Mouse (Mus musculus): ENCODE data around the gene Wdr1. TPM values are rescaled to one million over a fixed set of nuclear protein-coding genes. Genes with fewer than 3 reads are reported as not detected.

Wdr1 gene
- polyA plus RNA-seq, 1 experiment from 2014 or later, result 221 TPM

- Histone ChIP-seq H3K36me3 (ENCODE audit: control insufficient read depth, insufficient read depth, low read length) (no peaks in the 10 kb centered on the region), H3K27me3 (ENCODE audit: control insufficient read depth, insufficient read depth, low read depth, low read length) (no peaks in the 10 kb centered on the region), H3K9ac (ENCODE audit: low read depth, low read length) (no peak overlapping the region), H3K9me3 (replicated peaks; ENCODE audit: control insufficient read depth, low read length, poor library complexity, severe bottlenecking) (no peaks in the 10 kb centered on the region), H3K4me3 (ENCODE audit: low read depth, low read length) (no peak overlapping the region), H3K27ac (ENCODE audit: low read length) (no peak overlapping the region), H3K4me1 (ENCODE audit: control insufficient read depth, insufficient read depth, low read length) (no peaks in the 10 kb centered on the region), H3K4me2 (ENCODE audit: low read length) (no peak overlapping the region)
- WGBS, result 88% methylated on average over 4 of the region's 4 CpGs
- ATAC-seq, result no peak
Observed at GRCm38 (mm10) chr5:38509568-38509967, 53.5 kb downstream of the Wdr1 start.

- Histone ChIP-seq H3K27ac (ENCODE audit: low read length) (no peak overlapping the region), H3K4me3 (ENCODE audit: low read depth, low read length) (no peak overlapping the region), H3K4me2 (ENCODE audit: low read length) (no peak overlapping the region), H3K9ac (ENCODE audit: low read depth, low read length) (no peak overlapping the region), H3K9me3 (replicated peaks; ENCODE audit: control insufficient read depth, low read length, poor library complexity, severe bottlenecking) (no peaks in the 10 kb centered on the region), H3K27me3 (ENCODE audit: control insufficient read depth, insufficient read depth, low read depth, low read length) (no peaks in the 10 kb centered on the region), H3K36me3 (ENCODE audit: control insufficient read depth, insufficient read depth, low read length) (no peaks in the 10 kb centered on the region), H3K4me1 (ENCODE audit: control insufficient read depth, insufficient read depth, low read length) (no peaks in the 10 kb centered on the region)
- no peak for ATAC-seq
- WGBS, result 86% methylated on average over 3 of the region's 3 CpGs
Observed at GRCm38 (mm10) chr5:38505435-38505765, 57.6 kb downstream of the Wdr1 start.

DNA sequence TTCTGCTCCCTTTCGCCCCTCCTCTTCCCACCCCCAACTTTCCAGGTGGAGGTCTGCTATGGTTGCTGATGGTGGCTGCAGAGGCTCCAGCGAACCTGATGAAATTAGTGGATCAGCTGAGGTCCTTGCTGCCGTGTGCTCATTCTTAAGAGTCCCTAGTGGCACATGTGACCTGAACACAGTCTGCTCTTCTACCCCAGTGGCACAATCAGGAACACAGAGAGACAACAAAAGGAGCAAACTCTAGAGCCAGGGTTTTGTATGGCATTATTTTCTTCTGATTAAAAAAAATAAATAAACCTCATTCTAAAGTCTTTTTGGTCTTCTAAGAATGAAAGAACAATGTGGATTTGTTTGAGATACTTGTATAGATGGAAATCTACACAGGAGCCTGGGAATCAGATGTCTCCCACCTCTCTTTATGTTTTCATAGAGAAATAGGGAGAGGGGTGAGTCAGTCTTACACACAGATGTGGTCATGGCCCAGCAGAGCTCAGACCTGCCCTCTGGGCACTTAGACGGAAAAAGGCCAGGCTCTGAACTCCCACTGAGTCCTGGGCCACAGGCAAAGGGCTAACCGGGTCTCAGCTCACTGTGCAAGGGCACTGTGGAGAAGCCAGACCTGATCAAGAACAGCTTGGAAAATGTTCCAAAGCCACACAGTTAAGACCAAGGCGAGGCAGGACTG lies 58.1 kb downstream of the Wdr1 start:
- no peak overlapping the region for H3K9ac ChIP-seq (ENCODE audit: low read depth, low read length)
- H3K4me3 ChIP-seq (ENCODE audit: low read depth, low read length), result no peak overlapping the region

DNA sequence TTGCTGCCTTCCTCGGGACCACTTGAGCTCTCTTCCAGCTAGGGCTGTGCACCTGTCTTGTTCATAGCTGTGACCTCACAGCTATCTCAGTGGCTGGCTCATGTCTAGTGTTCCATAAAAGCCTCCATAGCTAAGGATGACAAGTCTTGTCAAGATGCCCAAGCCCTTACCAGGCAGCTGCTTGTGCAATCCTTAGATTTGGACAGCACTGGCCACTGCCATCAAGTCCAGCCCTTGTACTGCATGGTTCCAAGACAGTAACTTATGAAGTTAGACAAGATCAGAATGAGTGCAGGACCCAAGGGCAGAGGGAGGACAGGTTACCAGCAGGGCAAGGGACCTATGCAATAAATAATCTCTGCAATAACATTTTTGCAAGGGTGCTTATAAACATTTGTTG lies 58.9 kb downstream of the Wdr1 start:
- no peak overlapping the region for H3K4me2 ChIP-seq (ENCODE audit: low read length)
- H3K27me3 ChIP-seq (ENCODE audit: control insufficient read depth, insufficient read depth, low read depth, low read length), result no peaks in the 10 kb centered on the region
- ATAC-seq, result no peak
- no peaks in the 10 kb centered on the region for H3K4me1 ChIP-seq (ENCODE audit: control insufficient read depth, insufficient read depth, low read length)
- no peak overlapping the region for H3K4me3 ChIP-seq (ENCODE audit: low read depth, low read length)
- no peak overlapping the region for H3K27ac ChIP-seq (ENCODE audit: low read length)
- no peaks in the 10 kb centered on the region for H3K9me3 ChIP-seq (replicated peaks; ENCODE audit: control insufficient read depth, low read length, poor library complexity, severe bottlenecking)
- 91% methylated on average over 1 of the region's 1 CpGs for WGBS
- H3K9ac ChIP-seq (ENCODE audit: low read depth, low read length), result no peak overlapping the region
- H3K36me3 ChIP-seq (ENCODE audit: control insufficient read depth, insufficient read depth, low read length), result no peaks in the 10 kb centered on the region

More for the DNA sequence above, 58.1 kb downstream of the Wdr1 start:
- 64% methylated on average over 6 of the region's 6 CpGs for WGBS
- no peak overlapping the region for H3K27ac ChIP-seq (ENCODE audit: low read length)
- no peaks in the 10 kb centered on the region for H3K36me3 ChIP-seq (ENCODE audit: control insufficient read depth, insufficient read depth, low read length)
- H3K4me1 ChIP-seq (ENCODE audit: control insufficient read depth, insufficient read depth, low read length), result no peaks in the 10 kb centered on the region
- no peaks in the 10 kb centered on the region for H3K27me3 ChIP-seq (ENCODE audit: control insufficient read depth, insufficient read depth, low read depth, low read length)
- H3K4me2 ChIP-seq (ENCODE audit: low read length), result no peak overlapping the region
- no peaks in the 10 kb centered on the region for H3K9me3 ChIP-seq (replicated peaks; ENCODE audit: control insufficient read depth, low read length, poor library complexity, severe bottlenecking)
- no peak for ATAC-seq

GRCm38 (mm10) chr5:38502992-38503391 lies 60.0 kb downstream of the Wdr1 start, which contains the start of gene Slc2a9:
Slc2a9 (minus strand) TSS chr5:38503143.
- ATAC-seq, result no peak
- Histone ChIP-seq H3K4me1 (ENCODE audit: control insufficient read depth, insufficient read depth, low read length) (no peaks in the 10 kb centered on the region), H3K9ac (ENCODE audit: low read depth, low read length) (no peak within 1 kb of the TSS), H3K9me3 (replicated peaks; ENCODE audit: control insufficient read depth, low read length, poor library complexity, severe bottlenecking) (no peaks in the 10 kb centered on the region), H3K27ac (ENCODE audit: low read length) (no peak within 1 kb of the TSS), H3K4me3 (ENCODE audit: low read depth, low read length) (no peak within 1 kb of the TSS), H3K27me3 (ENCODE audit: control insufficient read depth, insufficient read depth, low read depth, low read length) (no peaks in the 10 kb centered on the region), H3K4me2 (ENCODE audit: low read length) (no peak within 1 kb of the TSS), H3K36me3 (ENCODE audit: control insufficient read depth, insufficient read depth, low read length) (no peaks in the 10 kb centered on the region)
- 93% methylated on average over 4 of the region's 4 CpGs for WGBS

GRCm38 (mm10) chr5:38500043-38500442 lies 63.0 kb downstream of the Wdr1 start:
- WGBS, result 90% methylated on average over 8 of the region's 8 CpGs
- H3K9ac ChIP-seq (ENCODE audit: low read depth, low read length), result no peak overlapping the region
- H3K9me3 ChIP-seq (replicated peaks; ENCODE audit: control insufficient read depth, low read length, poor library complexity, severe bottlenecking), result no peaks in the 10 kb centered on the region
- H3K27me3 ChIP-seq (ENCODE audit: control insufficient read depth, insufficient read depth, low read depth, low read length), result no peaks in the 10 kb centered on the region
- ATAC-seq, result no peak
- no peak overlapping the region for H3K27ac ChIP-seq (ENCODE audit: low read length)
- no peak overlapping the region for H3K4me2 ChIP-seq (ENCODE audit: low read length)
- no peak overlapping the region for H3K4me3 ChIP-seq (ENCODE audit: low read depth, low read length)
- no peaks in the 10 kb centered on the region for H3K36me3 ChIP-seq (ENCODE audit: control insufficient read depth, insufficient read depth, low read length)
- no peaks in the 10 kb centered on the region for H3K4me1 ChIP-seq (ENCODE audit: control insufficient read depth, insufficient read depth, low read length)

- no peak overlapping the region for H3K4me2 ChIP-seq (ENCODE audit: low read length)
- no peak overlapping the region for H3K9ac ChIP-seq (ENCODE audit: low read depth, low read length)
- H3K27me3 ChIP-seq (ENCODE audit: control insufficient read depth, insufficient read depth, low read depth, low read length), result no peaks in the 10 kb centered on the region
- no peak overlapping the region for H3K4me3 ChIP-seq (ENCODE audit: low read depth, low read length)
- H3K9me3 ChIP-seq (replicated peaks; ENCODE audit: control insufficient read depth, low read length, poor library complexity, severe bottlenecking), result no peaks in the 10 kb centered on the region
- peak; percentile 88 for ATAC-seq
- WGBS, result 77% methylated on average over 7 of the region's 7 CpGs
- no peaks in the 10 kb centered on the region for H3K4me1 ChIP-seq (ENCODE audit: control insufficient read depth, insufficient read depth, low read length)
- H3K36me3 ChIP-seq (ENCODE audit: control insufficient read depth, insufficient read depth, low read length), result no peaks in the 10 kb centered on the region
- no peak overlapping the region for H3K27ac ChIP-seq (ENCODE audit: low read length)
Observed at GRCm38 (mm10) chr5:38499316-38499811, 63.7 kb downstream of the Wdr1 start.

GRCm38 (mm10) chr5:38498479-38498878 lies 64.5 kb downstream of the Wdr1 start:
- H3K27me3 ChIP-seq (ENCODE audit: control insufficient read depth, insufficient read depth, low read depth, low read length), result no peaks in the 10 kb centered on the region
- H3K4me3 ChIP-seq (ENCODE audit: low read depth, low read length), result no peak overlapping the region
- no peak overlapping the region for H3K4me2 ChIP-seq (ENCODE audit: low read length)
- ATAC-seq, result no peak
- H3K36me3 ChIP-seq (ENCODE audit: control insufficient read depth, insufficient read depth, low read length), result no peaks in the 10 kb centered on the region
- no peak overlapping the region for H3K27ac ChIP-seq (ENCODE audit: low read length)
- no peak overlapping the region for H3K9ac ChIP-seq (ENCODE audit: low read depth, low read length)
- no peaks in the 10 kb centered on the region for H3K4me1 ChIP-seq (ENCODE audit: control insufficient read depth, insufficient read depth, low read length)
- no peaks in the 10 kb centered on the region for H3K9me3 ChIP-seq (replicated peaks; ENCODE audit: control insufficient read depth, low read length, poor library complexity, severe bottlenecking)
- WGBS, result 70% methylated on average over 5 of the region's 5 CpGs

DNA sequence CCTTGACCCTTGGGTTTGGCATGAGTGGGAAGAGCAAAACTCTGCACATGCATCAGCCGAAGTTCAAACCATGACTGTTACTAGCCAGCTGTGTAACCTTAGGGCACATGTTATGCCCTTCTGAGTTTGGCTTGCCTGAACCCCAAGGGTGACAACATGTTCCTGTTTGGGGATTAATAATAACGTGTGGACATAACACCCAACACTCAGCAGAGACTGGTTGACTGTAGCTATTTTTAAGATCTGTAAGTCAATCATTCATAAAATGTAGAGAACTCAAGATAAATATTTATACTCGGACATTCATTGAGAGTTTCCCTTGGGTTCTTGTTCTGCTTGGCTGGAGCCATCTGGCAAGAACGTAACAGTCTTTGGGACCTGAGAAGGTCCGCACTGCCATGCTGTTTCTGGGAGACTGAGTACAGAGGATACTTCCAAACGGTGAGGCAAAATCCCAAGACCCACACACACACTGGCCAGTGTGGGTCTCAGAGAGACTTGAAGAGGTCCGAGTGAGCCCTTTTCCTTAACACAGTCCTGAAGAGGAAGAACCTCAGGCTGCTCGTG lies 66.4 kb downstream of the Wdr1 start:
- no peaks in the 10 kb centered on the region for H3K4me1 ChIP-seq (ENCODE audit: control insufficient read depth, insufficient read depth, low read length)

More for the DNA sequence above, 66.4 kb downstream of the Wdr1 start:
- H3K27me3 ChIP-seq (ENCODE audit: control insufficient read depth, insufficient read depth, low read depth, low read length), result no peaks in the 10 kb centered on the region
- WGBS, result 80% methylated on average over 8 of the region's 8 CpGs
- ATAC-seq, result no peak
- H3K36me3 ChIP-seq (ENCODE audit: control insufficient read depth, insufficient read depth, low read length), result no peaks in the 10 kb centered on the region
- H3K4me3 ChIP-seq (ENCODE audit: low read depth, low read length), result no peak overlapping the region
- no peak overlapping the region for H3K9ac ChIP-seq (ENCODE audit: low read depth, low read length)
- H3K9me3 ChIP-seq (replicated peaks; ENCODE audit: control insufficient read depth, low read length, poor library complexity, severe bottlenecking), result no peaks in the 10 kb centered on the region
- H3K27ac ChIP-seq (ENCODE audit: low read length), result no peak overlapping the region
- H3K4me2 ChIP-seq (ENCODE audit: low read length), result no peak overlapping the region
